Mouse (Mus musculus): ENCODE results near the gene Fiz1. TPM values are rescaled to one million over a fixed set of nuclear protein-coding genes. Genes with fewer than 3 reads are reported as not detected.
"Not testable (repeated sequence)": the region's sequence is repeated elsewhere in the genome, so short reads cannot be mapped to it uniquely, and the experiment has no call there.

Gene Fiz1
- polyA plus RNA-seq, 1 experiment = 22.2 TPM

DNA sequence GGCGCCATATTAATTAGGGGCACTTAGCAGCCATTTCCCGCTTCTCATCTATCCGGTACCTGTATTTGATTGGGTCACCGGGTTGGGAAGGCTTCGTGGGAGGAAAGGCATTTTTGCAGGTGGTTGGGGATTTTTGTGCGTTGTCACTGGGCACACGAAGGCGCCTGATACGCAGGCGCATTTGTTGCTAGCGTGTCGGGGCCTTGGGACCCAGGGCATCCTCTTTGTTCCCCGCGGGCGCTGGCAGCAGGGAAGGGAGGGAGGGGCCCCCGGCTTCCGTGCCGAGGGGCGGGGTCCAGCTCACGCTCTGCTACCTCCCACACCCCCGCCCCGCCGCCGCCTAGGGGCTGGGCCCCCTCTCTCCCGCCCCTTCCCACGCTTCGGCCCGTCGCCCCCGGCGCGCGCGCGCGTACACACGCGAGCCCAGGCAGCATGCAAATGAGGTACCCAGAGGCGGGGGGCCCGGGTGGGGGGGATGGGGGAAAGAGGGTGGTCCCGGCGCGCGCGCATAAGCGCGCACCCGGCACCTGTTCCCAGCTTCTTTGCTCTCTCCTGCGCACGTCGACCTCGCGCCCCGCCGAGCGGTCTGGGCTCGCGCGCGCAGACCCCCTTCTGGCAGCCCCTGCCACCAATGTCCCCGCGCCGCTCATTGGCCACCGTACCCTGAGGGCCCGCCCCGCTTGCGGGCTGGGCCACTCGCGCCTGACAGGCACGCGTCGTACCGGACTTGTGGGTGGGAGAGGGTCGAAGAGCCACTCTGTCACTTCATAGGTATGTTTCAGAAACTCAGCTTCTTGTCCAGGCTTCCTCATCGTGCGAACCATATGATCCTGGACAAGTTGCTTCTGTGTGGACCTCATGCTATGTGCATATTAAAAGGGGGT lies 863 bp upstream of the Fiz1 start, which contains the start of gene Gm44973:
Gm44973 (plus strand) TSS at position 379 of the 884 bp plus-strand sequence.
- WGBS = under 1% methylated on average over 66 of the region's 76 CpGs
- DNase-seq (ENCODE audit: low read depth, low spot score) = peak; percentile 82

DNA sequence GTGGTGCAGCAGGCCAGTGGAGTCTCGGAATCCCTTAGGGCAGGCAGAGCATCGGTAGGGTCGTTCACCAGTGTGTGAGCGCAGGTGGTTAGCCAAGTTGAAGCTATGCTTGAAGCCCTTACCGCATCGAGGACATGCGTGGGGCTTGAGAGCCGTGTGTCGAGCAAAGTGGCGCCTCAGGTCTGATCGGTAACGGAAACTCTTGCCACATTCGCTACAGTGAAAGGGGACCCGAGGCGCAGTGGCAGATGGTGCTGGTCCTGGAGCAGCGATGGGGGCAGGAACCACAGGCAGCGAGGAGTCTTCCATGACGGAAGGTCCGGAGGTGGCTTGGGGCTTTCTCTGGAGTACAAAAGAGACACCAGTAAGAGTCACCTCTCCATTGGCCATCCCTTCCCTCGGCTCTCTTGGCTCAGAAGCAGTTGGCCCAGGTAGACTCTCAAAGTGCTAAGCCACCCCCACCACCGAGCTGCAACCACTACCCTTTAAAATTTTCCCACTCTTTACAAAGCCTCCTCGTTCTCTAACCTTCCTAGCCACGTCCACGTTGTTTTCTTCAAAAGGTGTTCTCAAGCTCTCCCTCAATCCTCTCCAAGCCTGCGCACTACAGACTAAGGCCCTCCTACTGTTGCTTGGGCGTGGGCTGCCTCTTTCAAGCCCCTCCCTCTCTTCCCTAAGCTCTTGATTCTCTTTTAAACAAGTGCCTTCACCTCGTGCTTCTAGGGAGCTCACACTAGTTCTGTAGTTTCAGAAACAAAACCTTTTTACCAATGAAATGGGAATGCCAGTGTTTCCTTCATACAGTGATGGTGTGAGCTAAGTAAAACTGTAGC lies 1.6 kb downstream of the Fiz1 start:
- 90% methylated on average over 27 of the region's 27 CpGs for WGBS
- DNase-seq (ENCODE audit: low read depth, low spot score) = no peak

DNA sequence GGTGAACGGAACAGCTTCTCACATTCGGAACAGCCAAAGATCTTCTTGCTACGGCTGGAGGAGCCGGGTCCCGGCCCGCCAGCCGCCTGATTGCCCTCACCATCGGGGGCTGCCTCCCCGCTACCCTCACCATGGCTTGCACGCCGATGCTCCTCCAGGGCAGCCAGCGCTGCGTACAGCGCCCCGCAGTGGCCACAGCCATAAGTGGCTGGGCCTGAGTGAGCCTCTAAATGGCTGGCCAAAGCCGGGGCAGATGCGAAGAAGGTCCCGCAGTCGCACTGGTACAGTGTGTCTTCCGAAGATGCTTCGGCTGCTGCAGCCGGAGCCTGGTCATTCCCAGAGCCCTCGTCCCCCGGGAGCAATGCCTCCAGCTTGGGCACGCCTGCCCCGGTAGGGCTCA lies 6.3 kb downstream of the Fiz1 start:
- 97% methylated on average over 26 of the region's 26 CpGs for WGBS
- no peak for DNase-seq (ENCODE audit: low read depth, low spot score)

DNA sequence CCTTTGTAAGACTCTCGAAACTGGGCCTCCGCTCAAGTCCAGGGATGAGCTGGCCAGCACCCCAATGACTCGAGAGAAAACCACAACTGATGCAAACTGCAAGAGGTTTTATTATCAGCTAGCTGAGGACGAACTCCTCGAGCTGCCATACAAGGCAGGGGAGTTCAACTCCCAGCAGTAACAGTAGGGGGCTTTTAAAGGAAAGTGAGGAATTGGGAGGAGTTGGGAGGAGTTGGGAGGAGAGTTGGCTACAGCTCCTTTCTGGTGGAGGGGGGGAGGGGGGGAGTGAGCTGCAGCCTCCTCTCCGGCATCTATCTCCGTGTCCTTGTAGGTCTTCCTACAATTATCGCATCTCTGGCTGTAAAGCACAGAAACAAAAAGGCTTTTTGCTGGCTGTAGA lies 11.6 kb downstream of the Fiz1 start:
- DNase-seq (ENCODE audit: low read depth, low spot score) = not testable (repeated sequence)
- 70% methylated on average over 8 of the region's 8 CpGs for WGBS

DNA sequence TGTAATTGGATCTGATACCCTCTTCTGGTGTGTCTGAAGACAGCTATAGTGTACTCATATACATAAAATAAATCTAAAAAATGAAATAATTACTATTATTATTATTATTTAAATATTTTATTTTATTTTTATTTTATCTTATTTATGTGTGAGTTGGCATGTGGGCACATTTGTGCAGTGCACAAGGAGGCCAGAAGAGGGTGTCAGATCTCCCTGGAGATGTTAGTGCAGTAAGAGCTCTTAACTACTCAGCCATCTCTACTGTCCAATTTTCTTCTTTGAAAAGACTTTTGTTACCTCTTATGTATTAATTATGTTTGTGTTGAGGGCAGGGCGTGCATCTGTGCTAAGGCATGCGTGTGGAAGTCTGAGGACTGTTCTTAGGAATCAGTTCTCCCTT lies 14.6 kb downstream of the Fiz1 start:
- DNase-seq (ENCODE audit: low read depth, low spot score) = no peak
- 45% methylated on average over 2 of the region's 2 CpGs for WGBS

DNA sequence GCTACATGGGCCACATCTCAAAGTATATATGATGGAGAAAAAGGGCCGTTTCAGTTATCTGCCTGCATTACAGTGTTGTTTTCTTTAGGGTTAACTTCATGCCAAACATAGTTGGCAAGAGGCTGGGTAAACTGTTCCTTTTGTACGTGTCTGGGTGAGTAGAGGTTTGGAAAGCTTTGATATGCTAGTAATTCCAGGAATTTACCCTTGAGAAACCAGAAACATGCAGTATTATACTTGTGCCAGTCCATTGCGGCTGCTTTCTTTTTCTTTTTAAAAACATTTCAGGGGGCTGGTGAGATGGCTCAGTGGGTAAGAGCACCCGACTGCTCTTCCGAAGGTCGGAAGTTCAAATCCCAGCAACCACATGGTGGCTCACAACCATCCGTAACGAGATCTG lies 17.6 kb downstream of the Fiz1 start:
- 62% methylated on average over 8 of the region's 8 CpGs for WGBS
- DNase-seq (ENCODE audit: low read depth, low spot score) = no peak

DNA sequence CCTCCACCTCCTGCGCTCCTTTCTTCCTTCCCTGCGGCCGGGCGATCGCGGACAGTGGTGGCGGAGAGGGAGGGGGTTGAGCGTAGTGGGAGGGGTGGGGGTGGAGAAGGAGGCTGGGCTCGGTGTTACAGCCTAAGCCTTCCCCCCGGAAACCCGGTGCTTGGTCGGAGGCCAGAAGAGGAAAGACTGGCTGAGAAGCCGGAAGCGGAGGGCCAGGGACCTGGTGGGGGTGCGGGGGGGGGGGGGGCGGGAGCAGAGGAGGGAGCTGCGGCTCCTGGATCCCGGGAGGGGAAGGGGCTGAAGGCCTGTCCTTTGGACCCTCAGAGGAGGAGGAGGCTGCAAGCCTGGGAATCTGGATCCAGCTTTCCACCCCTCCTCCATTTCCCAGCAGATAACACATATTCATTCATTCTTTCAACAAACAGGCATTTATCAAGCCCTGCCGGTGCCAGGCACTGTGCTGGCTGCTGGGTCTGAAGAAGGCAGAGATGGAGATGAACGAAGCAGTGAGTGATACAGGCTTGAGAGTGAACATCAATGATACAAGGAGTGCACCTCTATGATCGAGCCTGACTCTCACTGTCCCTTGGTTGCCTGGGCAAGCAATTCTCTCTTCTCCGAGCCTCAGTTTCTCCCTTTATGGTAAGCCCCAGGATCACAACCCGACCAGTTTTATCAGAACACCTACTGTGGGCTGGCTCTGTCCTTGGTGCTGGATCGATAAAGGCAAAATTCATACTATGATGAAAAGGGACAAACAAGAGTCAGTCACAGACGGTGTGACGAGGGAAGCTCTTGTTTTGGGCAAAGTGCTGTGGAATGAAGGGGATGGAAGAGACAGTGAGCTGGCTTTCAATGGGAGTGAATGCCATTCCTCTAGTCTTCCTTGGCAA lies 18.2 kb downstream of the Fiz1 start, which contains the start of gene Zfp579:
Zfp579 (minus strand) TSS at position 156 of the 893 bp plus-strand sequence.
- peak; percentile 59 for DNase-seq (ENCODE audit: low read depth, low spot score)
- 5% methylated on average over 23 of the region's 26 CpGs for WGBS

DNA sequence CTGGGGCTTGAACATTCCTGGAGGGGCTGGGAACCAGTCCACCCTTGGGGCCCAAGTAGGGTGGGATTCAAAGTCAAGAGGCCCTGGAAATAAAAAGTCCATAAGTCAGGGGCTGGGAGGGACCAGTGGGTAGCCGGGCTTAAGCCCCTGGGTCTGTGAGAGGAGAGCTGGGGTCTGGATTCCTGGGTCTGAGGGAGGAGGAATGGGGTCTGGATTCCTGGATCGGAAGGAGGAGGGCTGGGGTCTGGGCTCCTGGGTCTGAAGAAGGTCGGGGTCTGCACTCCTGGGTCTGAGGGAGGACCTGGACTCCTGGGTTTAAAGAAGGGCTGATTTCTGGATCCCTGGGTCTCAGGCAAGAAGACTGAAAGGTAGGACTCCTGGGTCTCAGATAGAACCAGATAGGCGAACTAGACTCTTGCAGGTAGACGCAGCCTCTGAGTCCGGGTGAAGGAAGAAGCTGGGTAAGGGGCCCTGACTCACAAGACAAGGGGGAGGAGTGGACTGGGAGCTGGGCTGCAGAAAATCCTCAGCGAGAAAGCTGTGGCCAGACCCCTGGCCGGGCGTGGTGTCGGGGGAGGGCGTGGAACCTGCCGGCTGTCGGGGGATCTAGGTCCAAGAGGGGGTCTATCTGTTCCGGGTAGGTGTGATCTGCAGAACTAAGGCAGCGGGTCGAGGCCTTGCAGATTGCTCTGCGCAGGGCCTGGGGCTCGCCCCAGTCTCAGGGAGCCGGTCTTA lies 19.1 kb downstream of the Fiz1 start:
- 6% methylated on average over 19 of the region's 19 CpGs for WGBS
- DNase-seq (ENCODE audit: low read depth, low spot score) = no peak

DNA sequence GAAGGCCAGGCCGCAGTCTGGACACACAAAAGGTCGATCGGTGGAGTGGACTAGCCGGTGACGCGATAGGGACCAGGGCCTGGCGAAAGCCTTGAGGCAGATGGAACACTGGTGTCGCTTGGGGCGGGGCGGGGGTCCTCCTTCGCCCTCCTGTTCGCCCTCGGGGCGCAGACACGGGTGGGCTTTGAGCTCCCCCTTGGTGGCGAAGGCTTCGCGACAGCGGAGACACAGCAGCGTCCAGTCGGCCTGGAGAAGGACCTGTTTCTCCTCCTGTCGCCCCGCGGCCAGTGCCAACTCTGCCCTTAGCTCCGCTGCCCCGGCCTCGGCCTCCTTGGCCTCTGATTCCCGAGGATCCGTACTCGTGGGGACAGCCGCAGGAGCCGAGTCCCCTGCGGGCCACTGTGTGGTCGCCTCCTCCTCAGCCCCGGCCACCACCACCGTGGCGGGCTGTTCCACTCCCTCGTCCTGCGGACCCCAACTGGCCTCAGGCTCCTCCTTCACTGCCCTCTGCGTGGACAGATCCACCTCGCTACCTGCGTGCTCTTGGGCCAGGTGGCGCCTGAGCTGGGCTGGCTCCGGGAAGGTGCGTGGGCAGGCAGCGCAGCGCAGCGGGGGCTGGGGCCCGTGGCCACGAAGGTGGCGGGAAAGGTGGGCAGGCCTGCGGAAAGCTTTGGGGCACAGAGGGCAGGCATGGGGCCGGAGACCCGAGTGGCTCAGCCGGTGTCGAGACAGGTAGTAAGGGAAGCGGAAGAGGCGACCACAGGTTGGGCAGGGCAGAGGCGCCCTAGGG lies 20.3 kb downstream of the Fiz1 start:
- 82% methylated on average over 59 of the region's 59 CpGs for WGBS
- DNase-seq (ENCODE audit: low read depth, low spot score) = no peak

DNA sequence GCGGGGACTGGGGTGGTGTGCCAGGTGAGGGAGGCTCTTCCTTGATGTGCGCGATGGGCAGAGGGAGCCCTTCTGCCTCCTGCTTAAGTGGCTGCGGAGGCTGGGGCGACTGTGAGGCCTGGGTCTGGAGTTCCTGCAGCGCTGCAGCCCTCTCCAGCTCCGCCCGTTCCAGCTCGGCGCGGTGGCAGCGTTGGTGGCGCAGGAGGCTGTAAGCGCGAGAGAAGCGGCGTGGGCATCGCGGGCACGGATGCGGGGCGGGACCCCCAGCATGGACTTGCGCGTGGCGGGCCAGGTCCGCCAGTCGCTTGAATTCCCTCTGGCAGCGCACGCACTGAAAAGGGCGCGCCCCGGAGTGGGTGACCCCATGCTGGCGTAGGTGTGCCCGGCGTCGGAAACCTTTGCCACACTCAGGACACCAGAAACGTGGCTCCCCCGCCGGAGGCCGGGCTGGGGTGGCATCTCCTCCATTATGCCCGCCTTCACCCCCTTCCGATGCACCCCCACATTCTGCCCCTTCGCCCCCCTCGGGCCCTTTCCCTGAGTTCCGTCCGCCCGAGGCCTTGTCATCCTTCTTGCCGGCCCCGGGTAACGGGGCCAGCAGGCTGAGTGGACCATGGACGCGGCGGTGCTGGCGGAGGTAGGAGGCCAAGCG lies 21.0 kb downstream of the Fiz1 start:
- WGBS = 80% methylated on average over 51 of the region's 55 CpGs
- DNase-seq (ENCODE audit: low read depth, low spot score) = no peak

DNA sequence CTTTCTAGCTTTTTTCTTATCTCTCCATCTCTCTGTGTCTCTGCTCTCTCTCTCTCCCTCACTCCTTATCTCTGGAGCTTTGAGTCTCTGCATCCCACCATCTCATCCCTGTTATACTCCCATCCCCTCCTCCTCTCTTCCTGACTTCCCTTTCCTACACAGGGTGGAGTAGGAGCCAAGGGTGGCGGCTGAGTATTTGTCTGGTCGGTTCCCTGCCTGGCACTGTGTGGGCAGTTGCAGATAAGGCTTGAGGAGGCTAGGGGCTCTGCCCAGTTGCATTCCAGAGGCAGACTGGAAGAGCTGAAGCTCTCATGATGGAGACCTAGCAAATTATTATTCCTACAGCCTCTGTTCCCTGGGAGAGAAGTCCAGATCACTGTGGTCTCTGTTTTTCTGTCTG lies 26.2 kb downstream of the Fiz1 start:
- 14% methylated on average over 2 of the region's 2 CpGs for WGBS
- DNase-seq (ENCODE audit: low read depth, low spot score) = no peak

DNA sequence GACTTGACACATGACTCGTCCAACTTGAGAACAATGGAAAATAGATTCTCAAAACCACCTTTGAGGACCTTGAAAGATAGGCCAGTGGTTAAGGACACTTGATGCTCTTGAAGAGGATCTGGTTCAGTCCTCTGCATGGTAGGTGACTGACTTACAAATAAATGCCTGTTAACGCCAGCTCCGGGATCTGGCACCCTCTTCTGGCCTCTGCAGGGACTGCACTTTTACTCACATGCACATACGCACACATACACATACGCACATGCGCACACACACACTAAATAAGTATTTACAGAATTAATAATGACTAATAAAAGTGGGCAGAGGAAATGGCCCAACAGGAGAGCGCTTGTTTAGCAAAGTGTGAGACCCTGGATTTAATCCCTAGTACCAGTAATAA lies 37.7 kb downstream of the Fiz1 start:
- 92% methylated on average over 7 of the region's 7 CpGs for WGBS
- DNase-seq (ENCODE audit: low read depth, low spot score) = no peak

DNA sequence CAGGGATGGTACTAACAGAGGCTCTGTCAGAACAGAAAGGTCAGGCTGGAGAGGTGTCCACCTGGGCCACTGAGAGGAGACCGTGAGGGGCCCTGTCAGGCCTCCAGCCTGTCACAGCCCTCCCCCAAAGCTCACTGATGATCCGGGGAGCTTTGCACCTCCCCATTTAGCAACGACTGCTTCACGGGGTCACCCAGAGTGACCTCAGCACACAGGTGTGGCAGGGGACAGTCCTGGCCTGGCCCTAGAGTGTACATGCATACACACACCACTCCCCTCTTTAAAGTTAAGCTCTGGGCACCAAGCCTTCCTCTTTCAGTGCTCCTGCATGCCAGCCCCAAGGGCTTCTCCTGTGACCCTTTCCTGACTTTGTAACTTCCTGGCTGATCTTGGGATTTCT lies 39.0 kb downstream of the Fiz1 start:
- no peak for DNase-seq (ENCODE audit: low read depth, low spot score)
- WGBS = 23% methylated on average over 4 of the region's 4 CpGs

DNA sequence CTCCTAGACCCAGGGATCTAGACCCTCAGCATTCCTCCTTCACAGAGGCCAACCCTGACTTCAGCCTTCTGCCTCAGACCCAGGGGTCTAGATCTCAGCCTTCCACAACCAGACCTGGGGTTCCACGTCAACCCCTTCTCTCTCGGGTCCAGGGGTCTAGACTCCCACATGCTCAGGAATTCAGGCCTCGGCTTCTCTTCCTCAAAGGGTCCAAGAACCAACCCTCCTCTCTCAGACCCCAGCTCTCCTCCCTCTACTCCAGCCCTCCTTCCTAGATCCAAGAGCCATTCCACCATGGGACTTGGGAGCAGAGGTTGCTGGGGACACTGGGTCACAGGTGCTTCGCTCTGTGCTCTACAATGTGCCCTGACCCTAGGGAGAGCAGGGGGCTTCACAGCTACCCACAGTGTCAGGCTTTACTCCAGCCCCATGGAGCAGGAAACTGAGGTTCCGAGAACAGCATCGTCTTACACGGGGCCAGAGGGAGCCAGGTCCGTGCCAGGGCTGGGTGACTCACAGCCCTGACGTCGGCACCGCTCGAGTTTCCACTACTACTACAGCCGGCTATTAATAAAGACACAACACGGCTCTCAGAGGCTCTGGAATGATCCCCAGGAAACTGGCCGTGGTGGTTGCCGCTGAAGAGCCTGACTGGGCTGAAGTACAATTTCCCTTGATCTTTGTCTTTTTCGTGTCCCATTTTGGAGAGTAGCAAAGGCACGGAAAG lies 42.0 kb downstream of the Fiz1 start:
- WGBS = 61% methylated on average over 18 of the region's 18 CpGs
- DNase-seq (ENCODE audit: low read depth, low spot score) = no peak

DNA sequence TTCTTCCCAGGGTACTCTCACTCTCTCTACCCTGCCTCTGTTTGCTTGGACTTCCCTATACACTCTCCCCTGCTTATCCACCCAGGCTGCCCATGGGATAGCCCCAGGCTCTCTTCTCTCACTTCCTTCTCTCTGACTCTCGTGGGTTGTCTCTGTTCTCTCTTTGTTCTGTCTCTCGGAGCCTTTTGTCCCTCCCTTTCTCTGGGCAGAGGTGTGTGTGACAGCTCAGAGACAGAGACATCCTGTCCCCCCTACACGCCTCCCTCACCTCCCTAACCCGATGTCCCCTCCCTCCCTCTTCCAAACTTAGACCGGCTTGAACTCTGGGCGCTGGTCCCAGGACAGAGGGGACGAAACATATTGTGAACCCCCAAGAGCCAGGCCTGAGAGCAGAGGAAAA lies 42.8 kb downstream of the Fiz1 start:
- WGBS = 30% methylated on average over 7 of the region's 7 CpGs
- DNase-seq (ENCODE audit: low read depth, low spot score) = no peak

DNA sequence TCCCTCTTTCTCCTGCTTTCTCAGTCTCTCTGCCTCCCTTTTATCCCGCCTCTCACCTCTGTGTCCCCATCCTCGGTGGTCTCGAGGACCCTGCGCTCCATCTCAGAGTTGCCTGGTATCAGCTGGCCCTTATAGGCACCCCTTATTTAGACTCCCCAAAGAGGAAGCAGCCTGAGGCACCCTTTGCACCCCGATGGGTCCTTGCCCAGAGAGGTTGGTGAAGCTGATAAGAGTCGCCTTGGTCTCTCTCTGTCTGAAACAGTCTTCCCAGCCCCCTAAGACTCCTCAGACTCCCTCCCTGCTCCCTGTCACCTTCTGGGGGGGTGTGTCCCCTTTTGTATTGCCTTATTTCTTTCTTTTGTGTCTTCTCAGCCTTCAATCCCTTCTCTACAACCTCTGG lies 43.4 kb downstream of the Fiz1 start, which contains the start of gene Sbk3:
Sbk3 (minus strand) TSS at position 101 of the 400 bp plus-strand sequence.
- WGBS = 43% methylated on average over 6 of the region's 6 CpGs
- no peak for DNase-seq (ENCODE audit: low read depth, low spot score)

DNA sequence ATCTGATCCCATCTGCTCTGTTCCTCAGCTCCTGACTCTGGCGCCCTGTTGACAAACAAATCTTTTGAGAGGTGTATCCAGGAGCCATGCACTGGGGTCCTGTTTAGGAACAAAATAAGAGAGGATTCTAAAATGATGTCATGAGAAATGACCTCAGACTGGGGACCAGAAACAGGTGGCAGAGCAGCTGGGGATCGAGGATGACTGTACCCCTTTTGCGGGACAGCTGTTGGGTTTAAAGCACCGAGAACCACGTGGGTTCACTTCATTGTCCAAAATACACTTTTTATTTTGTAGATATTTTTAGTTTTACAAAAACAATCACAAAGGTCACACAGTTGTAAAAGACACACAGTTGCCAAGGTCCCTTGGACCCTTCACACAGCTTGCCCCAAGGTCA lies 49.5 kb downstream of the Fiz1 start:
- WGBS = 73% methylated on average over 5 of the region's 5 CpGs
- no peak for DNase-seq (ENCODE audit: low read depth, low spot score)
